Mouse (Mus musculus) thymus, adult 18-20 months (tissue): ENCODE results near the gene Inpp5b.
"Not testable (repeated sequence)": the region's sequence is repeated elsewhere in the genome, so short reads cannot be mapped to it uniquely, and the experiment has no call there.

Source experiments
- DNase-seq, 2 experiments: peaks; one replicate each; pipeline ENCODE4 v3.0.0; 2022; ENCODE audit warnings: mixed read lengths in 2 of 2

The Inpp5b gene

DNA sequence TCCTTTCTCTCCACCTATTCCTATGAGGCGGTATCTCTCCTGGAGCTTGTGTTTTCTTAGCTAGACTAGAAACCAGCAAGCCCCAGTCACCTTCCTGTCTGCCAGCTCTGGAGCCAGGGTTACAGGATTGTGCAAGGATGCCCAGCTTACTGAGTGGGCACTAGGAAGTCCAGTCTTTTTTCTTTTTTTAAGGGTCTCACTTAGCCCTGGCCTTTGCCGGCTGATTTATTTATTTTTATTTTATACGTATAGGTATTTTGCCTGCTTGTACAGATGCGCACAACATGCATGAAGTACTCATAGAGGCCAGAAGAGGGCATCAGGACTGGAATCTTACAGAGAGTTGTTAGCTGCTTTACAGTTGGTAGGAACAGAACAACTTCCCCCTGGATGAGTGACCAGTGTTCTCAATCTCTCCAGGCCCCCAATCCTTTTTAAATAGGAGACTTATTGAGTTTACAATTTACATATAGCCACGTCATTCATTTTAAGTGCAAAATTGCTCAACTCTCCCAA lies 30.8 kb upstream of the Inpp5b start:
- peak in 1 of 2 experiments; percentile 32 for DNase-seq

DNA sequence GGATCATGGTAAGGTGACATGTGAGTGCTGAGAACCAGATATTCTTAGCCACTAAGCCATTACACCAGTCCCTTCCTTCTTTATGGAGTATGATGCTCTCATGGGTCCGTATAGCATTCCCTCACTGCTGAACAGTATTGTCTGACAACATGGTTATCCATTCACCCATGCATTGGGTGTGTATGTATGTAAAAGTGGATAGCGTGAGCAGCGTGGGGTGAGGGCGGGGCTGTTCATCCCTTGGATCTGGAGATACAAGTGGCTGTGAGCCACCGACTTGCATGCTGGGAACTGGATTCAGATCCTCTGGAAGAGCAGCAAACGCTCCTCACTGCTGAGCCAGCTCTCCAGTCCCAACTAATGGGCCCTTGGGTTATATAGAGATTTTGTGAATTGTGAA lies 29.0 kb upstream of the Inpp5b start:
- no peak for DNase-seq

DNA sequence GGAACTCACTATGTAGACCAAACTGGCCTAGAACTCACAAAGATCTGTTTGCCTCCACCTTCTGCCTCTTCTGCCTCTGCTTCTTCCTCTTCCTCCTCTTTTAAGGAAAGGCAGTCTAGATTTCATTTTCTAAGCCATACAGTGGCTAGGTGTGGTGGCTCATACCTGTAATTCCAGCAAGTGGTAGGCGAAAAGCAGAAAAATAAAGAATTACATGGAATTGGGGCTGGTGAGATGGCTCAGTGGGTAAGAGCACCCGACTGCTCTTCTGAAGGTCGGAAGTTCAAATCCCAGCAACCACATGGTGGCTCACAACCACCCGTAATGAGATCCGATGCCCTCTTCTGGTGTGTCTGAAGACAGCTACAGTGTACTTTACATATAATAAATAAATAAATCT lies 27.8 kb upstream of the Inpp5b start:
- not testable (repeated sequence) for DNase-seq

DNA sequence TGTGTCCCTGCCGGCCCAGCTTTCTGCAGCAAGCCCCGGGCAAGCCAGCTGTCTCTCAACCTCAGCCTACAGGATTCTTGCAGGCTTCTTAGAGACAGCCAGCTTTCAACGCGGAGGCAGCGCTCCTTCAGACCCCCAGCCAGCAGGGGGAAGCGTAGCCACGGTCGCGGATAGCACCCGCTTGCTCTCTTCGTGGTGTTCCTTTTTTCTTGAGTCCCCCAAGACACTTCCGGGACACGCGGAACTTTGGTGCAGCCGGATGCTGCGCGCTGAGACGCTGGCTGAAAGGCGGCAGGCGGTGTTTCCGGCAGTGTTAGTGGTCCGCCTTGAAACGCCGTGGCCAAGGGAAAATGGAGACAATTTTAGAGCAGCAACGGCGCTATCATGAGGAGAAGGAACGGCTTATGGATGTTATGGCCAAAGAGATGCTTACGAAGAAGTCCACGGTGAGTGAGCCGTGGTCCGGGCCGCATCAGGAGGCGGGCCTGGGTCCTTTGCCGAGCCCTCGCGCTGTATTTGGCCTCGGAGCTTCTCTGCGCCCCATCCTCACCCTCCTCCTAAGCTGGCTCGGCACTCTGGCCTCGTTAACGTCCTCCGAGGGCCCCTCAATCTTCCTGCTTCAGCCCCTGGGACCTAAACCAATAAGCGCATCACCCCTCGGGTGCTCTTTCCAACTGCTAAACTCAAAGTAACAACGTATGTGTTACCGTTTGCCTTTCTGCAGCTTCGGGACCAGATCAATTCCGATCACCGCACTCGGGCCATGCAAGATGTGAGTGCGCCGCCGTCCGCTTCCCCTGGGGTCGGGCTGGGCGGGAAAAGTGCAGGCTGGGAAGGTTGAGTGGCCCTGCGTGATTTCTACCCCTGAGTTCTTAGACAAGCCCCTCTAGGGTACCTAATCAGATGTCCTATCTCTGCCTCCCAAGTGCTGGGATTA lies 26.8 kb upstream of the Inpp5b start, which contains the start of gene Sf3a3:
Gene Sf3a3, plus strand, starts transcription at position 232 of the 937 bp plus-strand sequence.
- DNase-seq = peak; percentile 88 to 92

DNA sequence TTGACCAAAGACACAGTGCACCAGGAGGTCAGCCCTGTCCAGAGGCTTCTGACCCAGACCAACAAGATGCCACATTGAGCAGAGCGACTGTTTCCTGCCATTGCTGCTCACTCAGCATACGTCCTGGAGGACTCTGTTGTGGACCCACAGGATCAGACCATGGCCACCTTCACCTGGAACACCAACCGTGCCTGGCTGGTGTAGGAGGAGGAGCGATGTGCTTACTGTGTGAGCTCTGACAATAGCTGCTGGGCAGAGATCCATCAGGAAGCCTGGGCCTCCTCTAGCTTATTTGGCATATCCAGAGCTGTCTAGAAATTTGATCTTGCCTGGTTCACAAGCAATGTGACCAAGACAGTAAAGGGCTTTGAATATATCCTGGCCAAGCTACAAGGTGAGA lies 22.5 kb upstream of the Inpp5b start:
- DNase-seq = no peak

DNA sequence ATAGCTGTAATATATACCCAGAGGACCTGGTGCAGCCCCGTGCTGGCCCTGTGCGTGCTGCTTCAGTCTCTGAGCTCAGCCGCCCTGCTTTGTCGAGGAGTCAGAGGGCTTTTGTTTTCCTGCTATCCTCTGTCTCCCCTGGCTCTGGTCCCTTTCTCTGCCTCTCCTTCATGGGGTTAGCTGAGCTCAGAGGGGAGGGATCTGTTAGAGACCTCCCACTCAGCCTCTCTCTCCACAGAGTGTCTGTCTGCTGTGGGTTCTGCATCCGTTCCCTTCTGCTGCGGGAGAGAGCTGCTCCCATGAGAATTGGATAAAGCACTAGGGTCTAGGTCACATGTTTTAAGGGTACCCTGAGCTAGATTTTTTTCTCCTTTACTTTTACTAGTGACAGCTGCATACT lies 15.5 kb upstream of the Inpp5b start:
- no peak for DNase-seq

DNA sequence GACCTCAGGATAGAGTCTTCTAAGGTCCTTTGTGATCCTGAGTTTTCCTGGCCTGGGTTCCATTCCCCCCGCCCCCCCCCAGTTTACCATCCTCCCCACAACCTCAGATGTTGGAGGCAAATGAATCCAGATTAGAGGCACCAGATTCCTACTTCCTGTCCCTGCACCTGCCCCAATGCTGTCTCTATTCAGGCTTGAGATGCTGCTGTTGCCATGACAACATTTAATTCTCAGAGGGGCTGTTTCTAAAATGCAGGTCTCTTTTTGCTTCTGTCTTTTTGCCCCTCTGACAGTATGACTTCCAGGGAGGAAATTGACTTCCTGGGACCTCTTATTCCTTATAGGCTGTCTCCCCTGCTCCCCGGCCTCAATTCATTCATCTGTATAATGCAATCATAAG lies 4.7 kb upstream of the Inpp5b start:
- DNase-seq = no peak

DNA sequence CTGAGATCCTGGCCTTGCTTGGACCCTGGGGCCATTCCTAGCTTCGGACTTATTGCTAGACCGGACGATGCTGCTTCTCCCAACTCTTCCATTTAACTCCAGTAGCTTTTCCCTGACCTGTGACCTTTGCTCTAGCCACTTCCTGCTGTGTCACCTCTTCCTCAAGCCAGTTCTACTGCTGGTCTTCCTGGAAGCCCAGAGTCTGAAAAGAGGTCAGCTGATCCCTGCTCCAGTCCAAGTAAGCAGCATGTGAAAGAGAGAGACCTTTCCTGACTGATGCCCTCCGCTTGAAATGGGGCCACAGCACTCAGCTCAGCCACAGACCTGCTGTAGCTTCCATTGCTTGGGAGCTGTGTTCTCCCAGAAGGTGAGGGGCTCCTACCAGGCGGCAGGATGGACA lies 4.2 kb upstream of the Inpp5b start:
- DNase-seq = no peak

DNA sequence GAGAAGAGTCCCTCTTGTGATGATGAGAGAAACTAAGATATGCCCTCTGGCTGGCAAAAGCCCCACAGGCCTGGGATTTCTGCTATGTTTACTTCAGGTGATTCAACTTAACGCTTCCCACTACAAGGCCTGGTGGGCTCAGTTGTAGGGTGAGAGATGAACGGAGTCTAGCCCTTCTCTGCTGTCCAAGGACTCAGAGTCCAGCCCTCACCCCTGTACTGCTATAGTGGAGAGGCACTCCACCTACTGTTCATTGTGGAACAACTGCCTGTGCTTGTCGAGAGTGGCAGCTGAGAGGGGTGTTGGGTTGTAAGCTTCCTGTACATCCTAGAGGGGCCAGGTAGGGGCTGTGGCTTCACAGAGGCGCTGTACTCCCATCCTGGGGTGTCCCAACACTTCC lies 3.6 kb upstream of the Inpp5b start:
- no peak for DNase-seq

DNA sequence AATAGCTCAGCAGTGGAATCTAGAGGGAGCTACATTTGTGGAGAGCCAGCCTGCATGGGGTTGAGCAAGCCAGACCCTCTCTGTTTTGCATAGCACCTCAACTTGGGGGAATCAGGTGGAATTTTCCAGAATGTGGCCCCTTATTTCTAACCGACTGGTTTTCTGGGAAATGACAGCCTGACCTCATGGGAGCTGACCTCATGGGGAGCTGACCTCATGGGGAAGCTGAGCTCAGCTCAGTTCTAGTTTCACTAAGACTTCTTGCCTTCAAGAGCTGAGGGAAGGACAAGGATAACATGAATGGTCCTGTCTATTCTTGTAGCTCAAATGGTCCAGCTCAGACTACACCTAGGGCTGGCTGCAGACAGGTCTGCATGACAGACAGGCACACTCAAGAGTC lies 2.9 kb upstream of the Inpp5b start:
- no peak for DNase-seq

DNA sequence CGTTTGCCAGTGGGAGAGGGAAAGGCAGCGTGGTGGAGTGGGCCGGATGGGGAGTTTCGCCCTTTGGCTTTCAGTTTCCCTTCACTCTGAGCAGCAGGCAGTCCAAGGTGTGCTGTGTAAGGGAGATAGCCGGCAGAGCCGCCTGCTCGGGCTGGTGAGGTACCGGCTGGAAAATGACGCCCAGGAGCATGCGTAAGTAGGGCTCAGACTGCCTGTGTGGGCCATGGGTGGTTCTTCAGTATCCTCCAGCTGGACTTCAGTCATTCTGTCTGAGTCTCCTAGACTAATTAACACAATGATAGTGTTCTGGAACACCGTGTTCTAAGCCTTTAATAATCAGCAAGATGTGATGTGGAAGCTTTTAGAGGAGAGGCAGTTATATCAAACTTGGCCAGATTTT lies 1.2 kb downstream of the Inpp5b start:
- DNase-seq = no peak

DNA sequence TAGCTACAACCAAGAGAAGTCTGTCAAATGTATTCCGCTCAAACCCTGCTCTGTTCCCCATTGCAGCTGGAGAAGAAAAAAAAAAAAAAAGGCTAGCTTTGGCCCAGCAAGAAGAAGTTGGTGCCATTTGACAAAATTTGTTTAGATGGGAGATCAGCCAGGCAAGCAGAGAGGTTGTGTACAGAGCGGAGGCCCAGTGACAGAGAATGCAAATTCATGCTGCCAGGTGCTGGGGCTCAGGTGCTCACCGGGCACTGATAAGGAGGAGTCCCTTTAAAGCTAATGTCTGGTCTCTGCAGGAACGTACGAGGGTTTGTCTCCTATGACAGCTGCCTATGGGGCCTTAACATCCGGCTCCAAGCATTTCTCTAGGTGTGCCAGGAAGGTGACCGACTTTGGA lies 4.9 kb downstream of the Inpp5b start:
- no peak for DNase-seq

DNA sequence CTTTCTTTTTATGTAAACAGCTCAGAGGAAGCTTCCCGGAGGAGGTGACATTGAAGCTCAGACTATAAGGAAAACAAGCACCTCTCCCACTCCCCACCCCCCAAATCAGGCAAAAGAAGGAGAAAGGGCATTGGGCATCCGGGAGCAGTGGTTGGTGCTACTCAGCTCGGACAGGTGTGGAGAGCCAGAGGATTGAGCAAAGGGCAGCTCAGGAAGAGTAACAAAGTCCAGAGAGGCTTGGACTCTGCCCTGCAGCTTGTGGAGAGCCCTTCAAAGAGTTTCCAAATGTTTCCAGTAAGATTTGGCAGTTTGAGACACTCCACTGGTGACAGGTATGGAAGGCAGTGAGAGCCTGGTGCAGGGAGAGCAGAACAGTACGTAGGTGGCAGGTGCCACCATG lies 6.2 kb downstream of the Inpp5b start:
- no peak for DNase-seq

DNA sequence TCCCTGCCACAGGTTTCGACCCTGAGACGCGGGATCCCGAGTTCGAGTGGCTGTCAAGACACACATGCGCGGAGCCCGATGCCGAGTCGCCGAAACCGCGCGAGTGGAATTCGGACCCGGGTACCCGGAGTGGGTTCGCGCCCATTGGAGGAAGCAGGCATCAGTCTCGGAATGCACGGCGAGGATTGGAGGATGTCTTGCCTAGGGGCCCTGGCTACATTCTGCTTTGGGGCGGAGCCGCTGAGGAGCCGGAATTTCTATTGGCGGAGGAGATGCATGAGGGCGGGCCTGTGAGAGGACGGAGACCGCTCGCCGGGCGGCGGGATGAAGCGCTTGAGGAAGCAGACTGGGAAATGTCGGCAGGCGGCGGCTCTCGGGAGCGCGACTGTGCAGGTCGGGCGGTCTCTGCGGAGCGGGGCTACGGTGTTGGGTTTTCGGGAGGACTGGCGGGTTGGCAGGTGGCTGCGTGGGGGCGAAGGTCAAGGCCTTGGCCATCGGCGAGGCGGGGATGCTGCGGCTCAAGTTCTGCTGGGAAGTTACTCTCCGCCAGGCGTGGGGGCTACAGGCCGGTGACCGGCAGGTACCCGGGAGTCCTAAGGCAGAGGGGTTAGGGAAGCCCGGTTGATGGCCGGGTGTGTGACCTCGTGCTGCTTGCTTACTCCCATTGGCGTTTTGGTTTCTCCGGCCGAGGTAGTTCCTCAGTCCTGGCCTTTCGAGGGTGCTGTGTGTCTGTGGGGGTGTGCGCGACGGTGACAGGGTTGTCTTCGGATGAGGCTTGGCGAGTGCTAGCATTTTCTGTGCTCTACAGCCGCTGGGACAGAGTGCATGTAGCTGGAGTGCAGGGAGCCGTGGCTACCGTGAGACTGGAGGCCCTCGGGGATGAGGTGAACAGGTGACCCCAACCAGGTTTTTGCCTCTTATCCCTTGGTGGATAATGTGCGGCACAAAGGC lies 9.9 kb downstream of the Inpp5b start:
- DNase-seq = peak; percentile 98 to 99

DNA sequence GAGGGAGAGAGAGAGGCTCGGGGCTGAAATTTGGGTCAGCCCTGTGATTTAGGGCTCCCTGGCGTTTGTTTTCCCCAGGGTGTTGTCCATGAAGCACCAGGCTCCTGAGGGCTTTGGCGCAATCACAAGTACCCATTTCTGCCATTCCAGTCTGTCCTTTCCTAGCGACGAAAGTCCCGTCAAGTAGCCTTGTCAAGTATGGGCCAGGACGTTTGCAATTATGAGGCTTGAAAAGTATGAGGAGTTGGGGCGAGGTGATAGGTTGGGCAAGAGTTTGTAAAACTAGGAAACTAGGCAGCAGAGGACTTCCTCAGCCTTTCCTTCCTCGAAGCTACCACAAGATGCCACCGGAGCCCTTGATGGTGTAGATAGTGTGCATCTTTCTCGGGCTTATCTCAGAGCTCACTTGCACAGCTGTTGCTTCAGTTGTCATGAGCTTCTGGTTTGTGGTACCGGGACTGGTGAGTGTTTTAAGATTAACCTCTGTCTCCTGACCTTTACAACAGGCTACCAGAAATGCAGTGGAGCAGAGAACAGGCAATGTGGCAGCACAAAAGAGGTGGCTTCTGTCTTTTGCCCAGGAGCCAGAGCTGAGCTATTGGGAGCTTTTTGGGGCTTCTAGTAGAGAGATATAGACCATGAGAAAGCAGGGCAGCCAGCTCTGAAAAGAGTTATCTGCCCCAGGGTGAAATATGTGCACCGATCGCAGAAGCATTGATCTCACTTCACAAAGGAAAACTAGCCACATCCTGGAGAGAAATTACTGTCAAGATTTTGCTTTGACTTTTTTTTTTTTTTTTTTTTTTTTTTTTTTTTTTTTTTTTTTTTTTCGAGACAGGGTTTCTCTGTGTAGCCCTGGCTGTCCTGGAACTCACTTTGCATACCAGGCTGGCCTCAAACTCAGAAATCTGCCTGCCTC lies 10.9 kb downstream of the Inpp5b start:
- DNase-seq = peak; percentile 29 to 66

DNA sequence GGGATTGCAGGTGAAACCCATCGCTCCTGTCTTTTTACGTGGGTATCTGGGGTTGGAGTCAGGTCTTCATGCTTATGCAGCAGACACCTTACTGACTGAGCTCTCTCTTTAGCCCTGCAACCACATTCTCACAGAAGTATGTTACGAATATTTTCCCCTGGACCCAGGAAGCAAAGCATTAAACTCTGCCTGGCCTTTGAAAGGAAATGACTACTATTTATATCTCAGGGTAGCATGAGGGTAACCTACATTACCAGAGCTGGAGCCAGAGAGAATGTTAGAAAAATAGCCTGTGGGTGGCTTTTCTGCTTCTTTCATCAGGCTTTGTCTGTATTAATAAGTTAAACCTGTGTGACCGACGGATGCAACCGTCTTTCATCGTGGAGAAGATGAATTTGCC lies 13.9 kb downstream of the Inpp5b start:
- no peak for DNase-seq

DNA sequence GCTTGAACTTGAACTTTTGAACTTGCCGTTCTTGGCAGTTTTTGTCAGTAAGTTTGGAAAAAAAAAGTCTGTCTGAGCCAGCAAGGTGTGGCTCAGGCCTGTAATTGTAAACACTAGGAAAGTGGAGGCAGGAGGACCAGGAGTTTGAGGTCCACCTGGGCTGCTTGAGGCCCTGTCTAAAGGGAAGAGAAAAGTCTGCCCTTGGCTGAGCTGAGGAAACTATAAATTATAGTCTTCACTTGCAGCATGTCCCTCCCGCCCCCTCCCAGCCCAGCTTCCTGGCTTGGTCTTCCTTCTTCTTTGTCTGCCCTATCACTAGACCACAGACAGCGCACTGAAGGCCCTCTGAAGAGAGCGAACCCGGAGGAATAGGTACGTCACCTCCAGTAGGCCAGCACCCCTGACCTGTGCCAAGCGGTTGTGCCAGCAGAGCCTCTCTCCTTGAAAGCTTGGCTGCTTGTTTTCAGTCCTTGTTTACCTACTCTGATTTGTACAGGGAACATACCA lies 17.7 kb downstream of the Inpp5b start:
- no peak for DNase-seq

DNA sequence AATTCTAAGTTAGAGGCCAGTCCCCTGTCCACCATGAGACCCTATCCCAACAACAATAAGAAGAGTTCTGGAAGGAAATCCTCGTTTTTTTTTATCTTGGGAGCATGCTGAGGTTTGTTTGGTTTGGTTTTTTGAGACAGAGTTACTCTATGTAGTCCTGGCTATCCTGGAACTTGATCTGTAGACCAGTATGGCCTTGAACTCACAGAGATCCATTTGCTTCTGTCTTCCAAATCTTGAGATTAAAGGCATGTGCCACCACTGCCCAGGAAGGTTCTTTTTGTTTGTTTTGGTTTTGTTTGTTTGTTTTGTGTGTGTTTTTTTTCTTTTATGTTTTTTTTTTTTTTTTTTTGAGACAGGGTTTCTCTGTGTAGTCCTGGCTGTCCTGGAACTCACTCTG lies 19.6 kb downstream of the Inpp5b start:
- DNase-seq = no peak

DNA sequence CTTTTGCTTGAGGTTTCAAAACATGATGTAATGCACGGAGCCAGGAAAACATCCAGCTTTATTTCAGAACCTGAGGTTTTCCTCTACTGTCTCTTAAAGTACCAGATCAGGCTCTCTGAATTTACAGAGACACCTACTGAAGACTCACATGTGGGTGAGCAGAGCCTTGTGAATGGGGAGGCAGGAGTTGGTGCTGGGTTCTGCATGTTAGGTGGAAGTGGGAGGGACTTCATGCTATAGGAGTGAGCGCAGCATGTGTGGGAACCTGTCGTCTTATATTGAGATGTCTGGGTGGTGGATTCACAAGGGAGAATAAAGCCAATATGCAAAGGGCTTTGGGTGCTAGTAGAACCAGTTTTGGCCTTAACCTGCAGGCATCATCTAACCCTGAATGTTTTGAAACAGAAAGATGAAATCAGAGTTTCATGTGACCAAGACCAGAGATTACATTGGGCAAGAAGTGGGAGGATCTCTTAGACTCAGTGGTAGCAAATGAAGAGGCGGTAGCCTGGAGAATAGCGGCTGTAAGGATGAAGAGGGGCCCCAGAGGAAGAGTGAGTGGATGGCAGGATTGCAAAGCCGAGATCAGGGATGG lies 21.3 kb downstream of the Inpp5b start:
- DNase-seq = no peak

DNA sequence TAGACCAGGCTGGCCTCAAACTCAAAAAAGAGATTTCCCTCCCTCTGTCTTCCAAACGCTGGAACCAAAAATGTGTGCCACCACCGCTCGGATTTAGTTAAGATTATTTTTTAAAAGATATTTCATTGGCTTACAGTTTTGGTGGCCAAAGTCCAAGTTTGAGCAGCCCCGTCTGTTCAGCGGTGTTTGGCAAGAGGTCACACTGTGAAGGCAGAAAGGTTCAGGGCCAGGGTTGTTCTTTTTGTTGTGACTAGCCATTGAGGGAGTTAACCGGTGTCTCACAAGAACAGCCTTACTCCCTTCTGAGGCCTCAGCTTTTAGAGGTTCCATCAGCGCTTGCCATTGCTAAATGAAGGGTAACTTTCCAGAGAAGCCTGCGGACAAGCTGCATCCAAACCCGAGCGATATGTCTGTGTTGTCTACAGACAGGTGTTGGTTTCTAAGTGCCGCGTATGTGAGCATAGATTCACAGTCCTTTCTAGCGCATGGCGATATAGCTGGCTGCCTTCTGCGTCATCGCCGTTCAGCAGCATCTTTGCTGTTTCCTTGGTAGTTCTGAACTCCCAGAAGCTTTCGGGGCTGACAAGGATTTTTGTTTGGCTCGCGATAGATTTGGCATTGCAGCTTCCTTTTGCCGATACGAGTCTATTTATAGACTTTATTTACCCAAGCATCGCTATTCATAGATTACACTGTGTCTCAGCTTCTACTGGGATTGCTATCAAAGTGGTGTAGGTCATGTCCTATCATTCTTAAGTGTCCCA lies 24.3 kb downstream of the Inpp5b start:
- no peak for DNase-seq

DNA sequence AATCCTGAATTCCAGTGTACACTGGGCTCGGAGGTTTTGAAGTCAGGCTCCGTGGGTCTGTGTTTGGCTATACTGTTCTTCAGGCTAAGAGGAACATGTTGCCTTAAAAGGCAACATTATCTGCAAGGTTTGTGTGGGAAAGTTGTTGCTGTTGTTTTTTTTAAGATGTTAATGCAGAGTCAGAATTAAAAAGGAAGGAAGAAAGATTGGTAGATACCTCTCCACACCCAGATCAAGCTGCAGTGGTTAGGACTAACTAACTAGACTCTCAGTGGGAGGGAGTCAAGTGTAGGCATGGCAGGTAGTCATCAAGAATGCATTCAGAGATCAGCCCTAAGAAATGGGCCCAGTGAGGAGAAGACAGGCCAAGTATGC lies 24.9 kb downstream of the Inpp5b start:
- no peak for DNase-seq
